Comparison of ENCODE assay signal across 9 mouse cellular contexts in the genomic region with DNA sequence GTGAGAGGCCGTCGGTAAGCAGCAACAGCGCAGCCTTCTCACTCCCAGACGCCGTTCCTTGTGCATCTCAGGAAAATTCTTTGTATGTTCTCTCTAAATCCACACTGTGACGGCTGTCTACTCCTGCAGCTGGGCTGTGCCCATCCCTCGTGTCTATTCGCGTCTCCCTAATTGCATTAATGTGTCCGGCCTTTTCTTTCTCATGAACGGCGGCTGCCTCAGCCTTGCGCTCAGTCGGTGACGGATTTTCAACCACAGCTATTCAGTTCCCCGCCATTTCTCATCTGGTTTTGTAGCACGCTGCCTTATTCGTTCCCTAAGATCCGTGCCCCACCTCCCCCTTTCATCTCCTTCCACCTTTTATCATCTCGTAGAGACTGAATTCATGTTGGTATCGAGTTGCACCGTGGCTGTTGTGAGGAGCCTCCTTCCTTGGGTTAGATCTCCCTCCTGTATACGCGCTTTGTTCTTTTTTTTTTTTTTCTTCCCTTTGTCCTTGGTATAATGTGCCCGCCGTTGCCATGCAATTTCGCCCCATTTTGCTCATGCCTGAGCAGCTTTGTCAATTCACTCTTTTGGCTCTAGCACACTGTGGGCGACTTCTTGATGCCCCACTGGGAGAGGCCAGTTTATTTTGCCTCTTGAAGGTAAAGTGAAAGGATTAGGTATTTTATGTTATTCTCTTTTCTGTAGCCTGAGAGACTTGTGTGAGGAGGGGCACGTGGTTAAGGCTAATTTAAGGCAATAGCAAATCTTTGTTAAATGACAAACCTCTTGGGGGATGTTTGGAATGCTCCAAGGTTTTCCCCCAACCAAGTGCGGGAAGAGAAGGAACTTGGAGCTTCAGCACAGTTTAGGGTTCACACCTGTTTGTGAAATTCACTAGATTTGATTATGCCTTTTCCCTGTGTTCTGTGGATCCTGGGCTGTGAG. TPM values are rescaled to one million over a fixed set of nuclear protein-coding genes. Genes with fewer than 3 reads are reported as not detected.
A peak's percentile ranks its signal among the peaks of the same experiment; 100 is the strongest.
DNase-seq lines count a peak whose midpoint lies in the region; ATAC-seq and TF ChIP-seq lines count a peak whose summit lies in the region.
"Had no signal": no experiment of that assay in that cellular context is flagged by ENCODE, and none has a peak within 500 bp of the region (broad histone marks: within the 10 kb centered on the region; RNA-seq: fewer than 3 reads in every experiment).

No protein-coding gene starts in this region.

- no peak for TF ChIP-seq CTCF in forebrain, postnatal 0 days (IDR thresholded peaks at IDR 0.05; ENCODE audit: low read depth)

- H3K9me3 ChIP-seq in heart, embryonic 15.5 days (replicated peaks) = no peaks in the 10 kb centered on the region
- no peaks in the 10 kb centered on the region for H3K9me3 ChIP-seq in forebrain, postnatal 0 days (ENCODE audit: low read length)
- H3K9me3 ChIP-seq in midbrain, embryonic 11.5 days (ENCODE audit: control insufficient read depth, low read length) = no peaks in the 10 kb centered on the region

- H3K4me2 ChIP-seq in heart, embryonic 15.5 days = peak overlapping the region; percentile 68
- H3K4me2 ChIP-seq in forebrain, postnatal 0 days (ENCODE audit: low read depth) = peak overlapping the region; percentile 42
- peak overlapping the region; percentile 49 for H3K4me2 ChIP-seq in midbrain, embryonic 11.5 days

- H3K4me1 ChIP-seq in heart, embryonic 15.5 days (replicated peaks) = peaks cover 5% of the 10 kb centered on the region; the same call in 1 of the 2 replicates
- peaks cover 20% of the 10 kb centered on the region for H3K4me1 ChIP-seq in forebrain, postnatal 0 days (ENCODE audit: insufficient read depth)
- H3K4me1 ChIP-seq in midbrain, embryonic 11.5 days (ENCODE audit: control insufficient read depth, insufficient read depth, low read length) = peaks cover 9% of the 10 kb centered on the region; the same call in 1 of the 2 replicates

- H3K9ac ChIP-seq in heart, embryonic 15.5 days = peak overlapping the region; percentile 34; the same call in 1 of the 2 replicates
- peak overlapping the region; percentile 57 for H3K9ac ChIP-seq in forebrain, postnatal 0 days
- peak overlapping the region; percentile 81 for H3K9ac ChIP-seq in midbrain, embryonic 11.5 days (ENCODE audit: low read length)

- no peak for DNase-seq in heart, adult 8-10 months (ENCODE audit: low spot score)
- peak; percentile 56 for DNase-seq in brain, adult 2 months (ENCODE audit: low read depth, low spot score)
- peak; percentile 87 for DNase-seq in forebrain, postnatal 0 days
- peak; percentile 97 for DNase-seq in midbrain, embryonic 11.5 days (ENCODE audit: low spot score, missing footprints)
- DNase-seq in adrenal gland, postnatal 25 days = no peak
- no peak for DNase-seq in urinary bladder, postnatal 25 days (ENCODE audit: low spot score)
- no peak for DNase-seq in thymus, postnatal 14 days

- H3K36me3 ChIP-seq in heart, embryonic 15.5 days = no peaks in the 10 kb centered on the region
- H3K36me3 ChIP-seq in forebrain, postnatal 0 days (ENCODE audit: insufficient read depth) = no peaks in the 10 kb centered on the region
- no peaks in the 10 kb centered on the region for H3K36me3 ChIP-seq in midbrain, embryonic 11.5 days (ENCODE audit: control insufficient read depth, insufficient read depth, low read length)

- 17% methylated on average over 30 of the region's 30 CpGs for WGBS in heart, embryonic 15.5 days
- 1% methylated on average over 30 of the region's 30 CpGs for WGBS in forebrain, postnatal 0 days
- WGBS in midbrain, embryonic 11.5 days = 5% methylated on average over 30 of the region's 30 CpGs

- peak overlapping the region; percentile 13; the same call in 1 of the 2 replicates for H3K27ac ChIP-seq in heart, embryonic 15.5 days
- H3K27ac ChIP-seq in forebrain, postnatal 0 days (ENCODE audit: low read depth, low read length) = peak overlapping the region; percentile 94
- H3K27ac ChIP-seq in midbrain, embryonic 11.5 days (ENCODE audit: low read depth, low read length) = peak overlapping the region; percentile 87

- H3K4me3 ChIP-seq in heart, embryonic 15.5 days = peak overlapping the region; percentile 38
- peak overlapping the region; percentile 14; the same call in 1 of the 2 replicates for H3K4me3 ChIP-seq in forebrain, postnatal 0 days (ENCODE audit: low read depth, low read length)
- peak overlapping the region; percentile 22 for H3K4me3 ChIP-seq in midbrain, embryonic 11.5 days (ENCODE audit: low read depth, low read length)

- peaks cover 4% of the 10 kb centered on the region; the same call in 1 of the 2 replicates for H3K27me3 ChIP-seq in heart, embryonic 15.5 days
- H3K27me3 ChIP-seq in forebrain, postnatal 0 days (ENCODE audit: insufficient read depth, low read length) = no peaks in the 10 kb centered on the region
- no peaks in the 10 kb centered on the region for H3K27me3 ChIP-seq in midbrain, embryonic 11.5 days (ENCODE audit: control insufficient read depth, insufficient read depth, low read length)

- no peak for ATAC-seq in heart, embryonic 15.5 days (replicated peaks; ENCODE audit: insufficient number of reproducible peaks, insufficient read depth, low FRiP score, low read depth)
- peak; percentile 80 for ATAC-seq in forebrain, postnatal 0 days
- peak; percentile 55; the same call in 1 of the 2 replicates for ATAC-seq in midbrain, embryonic 11.5 days (ENCODE audit: low FRiP score)

RNA-seq across cellular contexts. Expression of gene Dnah2, which starts 21.5 kb away (rescaled TPM):
- polyA plus RNA-seq in heart, embryonic 15.5 days (2015; fragmentation: Nextera tagmentation; extraction: Ambion mirVana) = 0.21 and 0.42 TPM in 2 replicates
- total RNA-seq in heart, adult 8-10 months (2022) = under 1 TPM; 0.22 to 0.66 (median 0.40) TPM
- total RNA-seq in forebrain, postnatal 0 days (2014; rRNA removed) = 9.5 and 12.3 TPM in 2 replicates
- 1.8 and 3.0 TPM in 2 replicates for polyA plus RNA-seq in forebrain, postnatal 0 days (2015; fragmentation: Nextera tagmentation; extraction: Ambion mirVana)
- 1.00 and 1.9 TPM in 2 replicates for polyA plus RNA-seq in midbrain, embryonic 11.5 days (2014; fragmentation: Nextera tagmentation; extraction: Ambion mirVana)
- 0.05 and 0.76 TPM in 2 replicates for total RNA-seq in adrenal gland, postnatal 25 days (2021)
- total RNA-seq: hematopoietic stem cell, adult 5-6 weeks had no signal

RNA-seq across cellular contexts. Expression of gene Efnb3, which starts 32.6 kb away (rescaled TPM):
- polyA plus RNA-seq in heart, embryonic 15.5 days (2015; fragmentation: Nextera tagmentation; extraction: Ambion mirVana) = 53.8 and 59.7 TPM in 2 replicates
- total RNA-seq in heart, adult 8-10 months (2022) = 100 to 1,000 TPM; 105 to 137 (median 128) TPM
- 137 and 184 TPM in 2 replicates for total RNA-seq in forebrain, postnatal 0 days (2014; rRNA removed)
- 149 and 171 TPM in 2 replicates for polyA plus RNA-seq in forebrain, postnatal 0 days (2015; fragmentation: Nextera tagmentation; extraction: Ambion mirVana)
- 11.0 and 12.3 TPM in 2 replicates for polyA plus RNA-seq in midbrain, embryonic 11.5 days (2014; fragmentation: Nextera tagmentation; extraction: Ambion mirVana)
- total RNA-seq in adrenal gland, postnatal 25 days (2021) = 0.38 and 1.5 TPM in 2 replicates

RNA-seq across cellular contexts. Expression of gene Wrap53, which starts 52.7 kb away (rescaled TPM):
- 13.3 and 17.0 TPM in 2 replicates for polyA plus RNA-seq in heart, embryonic 15.5 days (2015; fragmentation: Nextera tagmentation; extraction: Ambion mirVana)
- 1 to 10 TPM; 4.6 to 6.7 (median 5.6) TPM for total RNA-seq in heart, adult 8-10 months (2022)
- total RNA-seq in forebrain, postnatal 0 days (2014; rRNA removed) = 10.5 and 13.1 TPM in 2 replicates
- 14.6 and 17.3 TPM in 2 replicates for polyA plus RNA-seq in forebrain, postnatal 0 days (2015; fragmentation: Nextera tagmentation; extraction: Ambion mirVana)
- 35.1 and 36.4 TPM in 2 replicates for polyA plus RNA-seq in midbrain, embryonic 11.5 days (2014; fragmentation: Nextera tagmentation; extraction: Ambion mirVana)
- 12.5 and 12.9 TPM in 2 replicates for total RNA-seq in adrenal gland, postnatal 25 days (2021)

RNA-seq across cellular contexts. Expression of gene Trp53, which starts 52.8 kb away (rescaled TPM):
- 59.4 and 88.1 TPM in 2 replicates for polyA plus RNA-seq in heart, embryonic 15.5 days (2015; fragmentation: Nextera tagmentation; extraction: Ambion mirVana)
- 10 to 100 TPM; 12.8 to 16.3 (median 14.1) TPM for total RNA-seq in heart, adult 8-10 months (2022)
- 40.1 and 43.1 TPM in 2 replicates for total RNA-seq in forebrain, postnatal 0 days (2014; rRNA removed)
- polyA plus RNA-seq in forebrain, postnatal 0 days (2015; fragmentation: Nextera tagmentation; extraction: Ambion mirVana) = 52.4 and 59.8 TPM in 2 replicates
- 144 and 147 TPM in 2 replicates for polyA plus RNA-seq in midbrain, embryonic 11.5 days (2014; fragmentation: Nextera tagmentation; extraction: Ambion mirVana)
- 74.1 and 81.7 TPM in 2 replicates for total RNA-seq in adrenal gland, postnatal 25 days (2021)

Comparison
In these comparisons a context has a peak if more than half of its experiments do, and no peak if none do; other contexts are left out.
1. H3K27ac ChIP-seq: peak in every context shown above with its lines; median percentile 94 in forebrain, postnatal 0 days; 87 in midbrain, embryonic 11.5 days; 13 in heart, embryonic 15.5 days.
2. DNase-seq: peak in brain, adult 2 months (single experiment), forebrain, postnatal 0 days (single experiment) and midbrain, embryonic 11.5 days (single experiment); none in heart, adult 8-10 months (single experiment), adrenal gland, postnatal 25 days (single experiment), urinary bladder, postnatal 25 days (single experiment) and thymus, postnatal 14 days (single experiment).
3. RNA of gene Efnb3, which starts 32.6 kb away (total RNA-seq): 137 to 184 TPM in forebrain, postnatal 0 days and 105 to 137 TPM in heart, adult 8-10 months; 0.38 to 1.5 TPM in adrenal gland, postnatal 25 days; every median in the first group is over 10 times any median in the second.
4. Peak in every context shown above with its lines, with median percentiles within 50 percentile points of each other: H3K4me2 ChIP-seq, H3K4me3 ChIP-seq and H3K9ac ChIP-seq.